Mouse (Mus musculus) left cerebral cortex, adult 11 months (tissue): Measurements from ENCODE around the gene Gm20521.

Experiments used
- DNase-seq: peaks from one replicate; pipeline ENCODE4 v3.0.0; 2022; ENCODE audit warnings: low spot score

The Gm20521 gene

DNA sequence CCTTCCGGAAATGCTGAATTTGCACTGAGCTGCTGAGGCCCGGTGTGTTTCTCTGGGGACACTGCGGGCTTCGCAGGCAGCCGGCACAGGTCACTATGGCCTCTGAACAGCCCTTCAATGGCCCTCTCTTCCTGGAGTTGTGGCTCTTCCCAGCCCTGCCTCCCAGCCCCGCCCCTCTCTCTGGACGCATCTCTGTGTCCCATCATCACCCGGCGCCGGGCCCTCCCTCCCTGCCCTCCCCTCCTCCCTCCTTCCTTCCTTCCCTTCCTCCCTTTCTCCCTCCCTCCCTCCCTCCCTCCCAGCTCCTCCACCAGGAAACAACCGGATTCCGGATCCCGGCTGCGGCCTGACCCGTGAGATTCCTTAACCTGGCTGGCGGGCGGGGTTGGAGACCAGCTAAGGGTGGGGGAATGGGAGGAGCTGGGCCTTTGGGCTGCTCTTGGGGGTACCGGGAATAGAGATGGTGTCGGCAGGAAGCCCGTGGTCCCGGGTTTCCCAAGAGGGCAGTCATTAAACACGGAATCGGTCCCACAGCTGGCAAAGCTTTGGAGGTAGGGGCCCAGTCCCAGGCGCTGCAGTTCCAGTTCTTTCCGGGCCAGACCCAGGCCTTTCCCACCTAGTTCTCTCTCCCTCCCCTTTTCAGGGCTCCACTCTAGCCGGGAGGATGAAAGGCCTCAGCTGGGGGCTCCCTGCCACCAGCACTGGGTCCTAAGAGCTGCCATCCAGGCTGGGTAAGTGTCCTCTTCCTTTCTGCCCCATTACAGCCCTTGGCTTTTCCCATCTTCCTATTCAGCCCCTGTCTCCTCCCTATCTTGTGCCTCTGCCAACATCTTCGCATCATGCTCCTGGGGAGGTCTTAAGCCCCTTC, at the start of gene Gm20521, which contains the start of gene Bcl2l2:
Gene Gm20521, plus strand, starts transcription at position 288 of the 868 bp plus-strand sequence.
Gene Bcl2l2, plus strand, starts transcription at position 224 of the 868 bp plus-strand sequence.
- no peak for DNase-seq

DNA sequence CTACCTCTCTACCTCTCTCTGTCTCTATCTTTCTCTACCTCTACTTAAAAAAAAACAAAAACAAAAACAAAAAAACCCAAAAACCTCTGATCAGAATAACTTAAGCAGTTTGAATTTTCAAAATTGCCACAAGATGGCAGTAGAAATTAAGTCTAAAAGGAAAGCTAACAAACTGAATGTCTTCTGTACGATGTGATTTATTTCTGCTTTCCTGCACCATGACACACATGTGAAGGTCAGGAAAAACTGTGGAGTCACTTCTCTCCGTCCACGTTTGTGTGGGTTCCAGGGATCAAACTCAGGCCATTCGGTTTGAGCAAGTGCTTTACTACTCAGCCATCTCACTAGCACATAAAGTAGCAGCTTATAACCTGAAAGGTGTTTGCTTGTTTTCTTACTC, 39.8 kb upstream of the Gm20521 start:
- DNase-seq: no peak

DNA sequence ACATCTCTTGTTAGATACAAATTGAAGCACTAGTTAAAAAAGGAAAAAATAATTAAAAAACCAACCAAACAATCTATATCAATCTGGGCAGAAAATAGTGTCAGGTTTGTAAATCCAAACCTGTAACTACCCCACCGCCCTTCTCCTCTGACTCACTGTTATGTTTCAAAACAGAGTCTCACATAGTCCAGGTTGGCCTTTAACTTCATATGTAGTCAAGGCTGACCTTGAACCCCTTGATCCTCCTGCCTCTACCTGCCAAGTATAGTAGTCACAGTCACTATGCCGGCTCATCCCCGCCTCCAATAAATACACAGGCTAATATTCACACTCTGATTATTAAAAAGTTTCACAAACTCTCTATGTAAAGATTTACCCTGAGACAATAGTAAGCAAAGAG, 27.5 kb upstream of the Gm20521 start:
- no peak for DNase-seq

DNA sequence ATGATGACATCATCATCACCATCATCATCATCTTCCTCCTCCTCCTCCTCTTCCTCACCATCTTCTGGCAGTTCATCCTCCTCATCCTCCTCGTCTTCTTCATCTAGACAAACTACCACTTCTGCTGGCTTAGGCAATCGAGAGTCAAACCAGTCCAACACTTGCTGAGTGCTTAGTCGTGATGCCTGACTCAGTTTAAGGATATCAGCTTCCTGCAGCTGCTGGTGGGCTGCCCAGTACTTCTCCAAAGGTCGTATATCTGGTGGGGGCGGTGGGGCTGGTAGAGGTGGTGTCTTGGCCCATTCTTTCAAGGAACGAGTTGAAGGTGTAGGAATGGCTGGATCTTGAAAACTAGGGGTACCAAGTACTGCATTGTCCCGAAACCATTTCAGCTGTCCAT, 26.5 kb upstream of the Gm20521 start:
- no peak for DNase-seq

DNA sequence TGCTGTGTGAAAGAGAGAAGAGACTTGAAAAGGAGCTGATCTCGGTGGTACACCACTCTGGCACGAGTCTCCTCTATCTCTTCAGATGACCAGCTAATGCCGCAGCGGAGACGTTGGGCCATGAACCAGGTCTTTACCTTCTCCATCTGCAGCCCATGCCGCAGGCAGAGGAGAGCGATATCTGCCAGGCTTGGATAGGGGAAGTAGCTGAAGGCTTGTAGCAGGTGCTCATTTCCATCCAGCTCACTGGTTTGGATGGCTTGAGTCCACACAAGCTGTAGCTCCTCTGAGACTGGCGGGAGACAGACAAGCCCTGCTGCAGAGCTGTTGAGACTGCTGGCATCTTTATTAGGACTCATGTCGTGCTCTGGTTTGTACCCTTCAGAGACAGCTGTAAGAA, 25.4 kb upstream of the Gm20521 start:
- no peak for DNase-seq

DNA sequence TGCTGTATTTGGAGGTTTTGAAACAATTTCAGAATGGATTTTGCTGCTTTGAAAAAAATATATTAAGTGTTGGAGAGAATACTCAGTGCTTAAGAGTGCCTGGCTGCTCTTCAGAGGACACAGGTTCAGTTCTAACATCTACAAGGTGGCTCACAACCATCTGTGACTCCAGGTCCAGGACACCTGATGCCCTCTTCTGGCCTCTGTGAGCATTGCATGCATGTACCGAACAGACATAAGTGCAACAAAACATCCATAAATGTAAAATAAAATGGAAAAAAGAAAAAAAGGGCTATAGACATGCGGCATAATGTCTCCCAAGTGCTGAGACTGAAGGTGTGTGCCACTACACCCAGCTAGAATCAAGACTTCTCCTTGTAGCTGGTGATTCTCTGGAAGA, 22.7 kb upstream of the Gm20521 start:
- no peak for DNase-seq

DNA sequence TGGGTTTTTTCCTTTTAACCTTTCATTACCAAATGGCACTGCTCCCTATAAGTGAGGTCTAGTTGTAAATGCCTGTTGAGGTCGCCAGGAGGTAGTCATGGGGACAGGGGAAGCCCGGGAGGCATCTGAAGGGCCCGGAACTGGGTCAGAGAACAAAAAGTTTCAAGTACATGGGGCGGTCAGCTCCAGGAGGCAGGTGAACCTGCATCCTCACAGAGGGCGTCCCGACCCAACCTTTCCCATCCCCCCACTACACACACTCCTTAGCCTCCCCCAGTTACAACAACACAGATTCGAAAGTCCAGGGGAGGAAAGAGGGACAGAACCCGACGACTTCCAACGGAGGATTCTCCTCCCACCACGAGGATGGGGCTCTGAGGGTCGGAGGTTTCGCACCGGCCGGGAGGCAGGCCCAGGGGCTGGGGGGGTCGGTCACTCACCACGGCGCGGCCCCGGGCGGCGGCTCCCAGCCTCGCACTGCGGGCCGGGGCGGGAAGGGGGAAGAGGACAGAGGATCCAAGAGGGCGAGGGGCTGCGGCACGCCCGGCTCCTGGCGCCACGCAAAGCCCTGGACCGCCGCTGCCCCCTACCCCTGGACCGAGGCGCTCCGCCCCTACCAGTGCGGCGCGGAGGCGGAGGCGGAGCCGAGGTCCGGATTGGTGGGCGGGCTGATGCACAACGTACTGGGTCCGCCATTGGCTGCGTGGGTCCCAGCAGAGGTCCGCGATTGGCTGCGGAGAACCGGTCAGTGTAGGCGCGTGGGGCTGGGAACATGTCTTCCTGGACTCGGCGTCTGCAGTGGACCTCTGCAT, 19.5 kb upstream of the Gm20521 start:
- peak; percentile 88 for DNase-seq

DNA sequence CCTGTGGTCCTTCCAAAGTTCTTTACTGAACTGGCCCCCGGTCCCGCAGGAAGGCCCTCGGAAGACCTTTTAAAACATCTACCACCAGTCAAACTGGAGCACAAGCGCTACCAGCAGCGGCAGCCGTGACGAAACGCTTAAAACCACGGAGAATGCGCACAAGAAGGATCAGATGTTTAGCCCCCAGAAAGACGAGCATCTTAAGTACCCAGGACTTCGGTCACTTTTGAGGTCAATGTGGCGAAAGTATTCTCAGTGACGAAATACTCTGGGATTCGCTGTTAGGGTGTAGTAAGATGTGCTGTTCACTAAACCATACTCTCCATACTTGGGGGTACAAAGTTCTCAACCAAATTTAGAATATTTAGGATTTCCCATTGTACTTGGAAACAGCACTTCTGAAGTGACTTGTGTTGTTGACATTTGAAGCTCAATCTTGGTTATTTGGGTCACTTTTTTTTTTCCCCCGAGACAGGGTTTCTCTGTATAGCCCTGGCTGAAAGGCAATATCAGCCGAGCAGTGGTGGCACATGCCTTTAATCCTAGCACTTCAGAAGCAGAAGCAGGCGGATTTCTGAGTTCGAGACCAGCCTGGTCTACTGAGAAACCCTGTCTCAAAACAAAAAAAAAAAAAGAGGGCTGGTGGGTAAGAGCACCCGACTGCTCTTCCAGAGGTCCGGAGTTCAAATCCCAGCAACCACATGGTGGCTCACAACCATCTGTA, 18.8 kb upstream of the Gm20521 start:
- DNase-seq: no peak

DNA sequence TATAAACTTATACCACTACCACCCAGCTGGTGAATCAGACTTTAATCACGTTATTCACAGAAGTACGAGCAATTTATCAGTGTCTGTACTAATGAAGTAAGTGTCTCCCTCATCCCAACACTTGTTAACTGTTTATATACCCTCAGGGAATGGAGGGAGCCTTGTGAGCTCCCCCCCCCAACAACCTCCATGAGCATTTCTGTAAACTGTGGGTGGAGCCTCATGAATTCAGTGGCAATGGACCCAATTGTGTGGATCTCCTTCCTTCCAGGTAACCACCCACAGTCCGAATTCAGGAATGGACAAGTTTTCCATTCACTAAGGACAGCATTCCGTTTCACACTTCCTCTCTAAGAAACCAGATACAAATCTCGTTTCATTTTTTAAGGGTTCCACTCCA, 17.6 kb upstream of the Gm20521 start:
- DNase-seq: no peak

DNA sequence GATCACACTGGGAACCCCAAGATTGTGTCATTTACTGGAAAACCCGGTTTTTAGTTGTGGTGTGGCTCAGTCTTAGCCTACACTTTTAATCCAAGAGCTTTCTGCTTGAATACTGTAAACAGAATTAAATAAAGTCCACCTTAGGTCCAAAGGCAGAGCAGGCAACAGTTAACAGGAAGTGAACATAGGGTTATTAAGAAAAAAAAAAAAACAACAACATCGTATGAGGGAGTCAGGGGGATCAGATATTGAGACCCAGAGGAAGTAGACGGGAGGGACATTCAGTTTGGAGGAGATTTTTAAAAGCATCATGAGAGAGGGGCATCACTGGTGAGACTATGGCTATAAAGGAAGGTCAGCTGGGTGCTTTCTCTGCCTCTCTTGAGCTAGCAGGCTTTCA, 17.0 kb upstream of the Gm20521 start:
- no peak for DNase-seq

DNA sequence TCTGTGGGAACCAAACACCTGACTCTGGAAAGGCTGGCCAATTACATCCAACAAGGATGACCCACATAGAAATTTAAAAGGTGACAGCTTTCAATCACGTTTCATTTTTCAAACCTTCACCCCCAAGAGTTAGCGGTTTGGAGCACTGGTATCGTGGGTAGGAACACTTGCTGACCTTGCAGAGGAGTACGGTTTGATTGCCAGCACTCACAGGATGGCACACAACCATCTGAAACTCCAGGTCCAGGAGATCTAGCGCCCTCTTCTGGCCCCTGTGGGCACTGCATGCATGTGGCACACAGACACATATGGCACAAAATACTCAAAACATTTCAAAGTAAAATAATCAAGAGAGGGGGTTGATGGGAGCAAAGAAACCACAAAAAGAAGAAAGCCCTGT, 16.3 kb upstream of the Gm20521 start:
- no peak for DNase-seq

DNA sequence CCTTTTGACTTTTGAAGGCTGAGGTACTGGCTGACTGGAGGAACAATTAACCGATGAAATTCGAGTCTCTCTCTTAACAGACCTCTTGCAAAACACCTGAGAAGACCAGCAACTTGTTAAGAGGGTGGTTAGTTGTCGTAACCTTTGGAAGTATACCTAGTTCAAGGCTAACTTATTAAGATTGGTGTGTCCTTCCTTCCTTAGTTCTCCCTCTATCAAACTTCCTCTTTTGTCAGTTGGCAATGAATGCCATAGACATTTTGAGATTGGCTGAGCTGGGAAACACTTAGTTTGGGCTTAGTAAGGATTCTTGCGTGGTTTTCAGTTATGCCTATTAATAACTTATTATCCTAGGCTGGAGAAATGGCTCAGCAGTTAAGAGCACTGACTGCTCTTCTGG, 15.2 kb upstream of the Gm20521 start:
- no peak for DNase-seq

DNA sequence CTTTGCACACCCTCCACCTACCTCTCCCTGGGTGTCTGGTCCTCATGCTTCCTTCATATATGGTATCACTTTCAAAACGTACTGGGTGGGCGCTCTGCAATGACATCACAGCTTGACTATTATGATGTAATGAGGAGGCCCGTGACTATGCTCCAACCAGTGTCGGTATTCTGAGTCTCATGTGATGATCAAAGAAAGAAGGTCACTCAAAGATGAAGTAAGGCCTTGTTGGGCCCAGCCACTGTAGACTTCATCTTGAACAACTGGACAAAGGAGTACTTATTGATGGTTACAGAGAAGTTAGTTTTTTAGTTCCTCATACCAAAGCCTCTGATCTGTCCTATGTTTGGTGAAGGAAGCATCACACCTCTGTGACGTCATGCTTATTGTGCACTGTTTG, 12.4 kb upstream of the Gm20521 start, which contains the start of gene Homez:
Gene Homez, minus strand, starts transcription at position 101 of the 400 bp plus-strand sequence.
- no peak for DNase-seq

DNA sequence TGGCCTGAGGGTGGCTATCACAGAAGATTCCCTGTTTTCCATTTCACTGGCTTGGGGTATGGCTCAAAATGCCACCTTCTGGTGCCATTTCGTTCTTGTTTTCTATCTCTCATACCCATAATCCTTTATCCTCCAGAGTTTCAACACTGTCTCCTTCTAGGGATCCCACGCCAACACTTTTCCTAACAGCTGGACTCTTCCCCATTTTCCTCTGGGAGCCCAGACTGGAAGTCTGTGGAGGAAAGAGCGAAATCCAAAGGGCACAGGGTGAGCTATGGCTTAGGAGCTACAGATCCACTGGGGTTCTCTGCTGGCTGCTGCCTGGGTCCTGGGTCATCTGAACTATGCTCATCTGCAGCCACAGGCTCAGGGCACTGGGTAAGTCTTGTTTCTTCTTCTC, 9.1 kb upstream of the Gm20521 start:
- DNase-seq: no peak

DNA sequence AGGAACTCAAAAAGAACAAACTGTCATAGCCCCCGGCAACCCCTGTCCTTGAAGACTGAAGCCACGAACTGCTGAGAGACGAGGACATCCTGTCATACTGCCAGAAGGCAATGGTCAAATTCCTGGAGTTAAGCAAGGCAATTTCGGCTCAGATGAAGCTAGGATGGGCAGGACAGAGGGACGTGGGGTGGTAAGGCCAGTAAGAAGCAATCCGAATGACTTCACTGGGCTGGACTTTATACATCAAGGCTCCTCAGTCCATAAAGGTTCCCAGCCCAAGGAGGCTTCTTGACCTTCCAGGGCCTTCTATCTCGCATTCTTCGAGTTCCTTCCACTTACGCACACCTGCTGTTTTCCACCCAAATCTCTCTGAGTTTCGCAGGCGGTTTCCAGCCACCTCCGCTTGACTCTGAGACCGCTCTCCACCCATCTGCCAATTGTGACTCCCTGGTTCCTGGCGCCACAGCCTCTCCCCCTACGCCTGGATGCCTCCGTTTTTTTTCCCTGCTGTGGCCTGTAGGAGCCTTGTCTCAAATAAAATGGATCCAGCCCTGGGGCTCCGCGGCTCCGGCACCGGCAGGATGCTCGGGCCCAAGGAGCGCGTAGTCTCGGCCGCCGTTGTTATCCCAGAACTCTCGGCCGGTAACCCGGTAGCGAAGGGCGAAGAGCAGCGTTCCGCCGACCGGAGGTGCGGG, 7.2 kb upstream of the Gm20521 start:
- no peak for DNase-seq

DNA sequence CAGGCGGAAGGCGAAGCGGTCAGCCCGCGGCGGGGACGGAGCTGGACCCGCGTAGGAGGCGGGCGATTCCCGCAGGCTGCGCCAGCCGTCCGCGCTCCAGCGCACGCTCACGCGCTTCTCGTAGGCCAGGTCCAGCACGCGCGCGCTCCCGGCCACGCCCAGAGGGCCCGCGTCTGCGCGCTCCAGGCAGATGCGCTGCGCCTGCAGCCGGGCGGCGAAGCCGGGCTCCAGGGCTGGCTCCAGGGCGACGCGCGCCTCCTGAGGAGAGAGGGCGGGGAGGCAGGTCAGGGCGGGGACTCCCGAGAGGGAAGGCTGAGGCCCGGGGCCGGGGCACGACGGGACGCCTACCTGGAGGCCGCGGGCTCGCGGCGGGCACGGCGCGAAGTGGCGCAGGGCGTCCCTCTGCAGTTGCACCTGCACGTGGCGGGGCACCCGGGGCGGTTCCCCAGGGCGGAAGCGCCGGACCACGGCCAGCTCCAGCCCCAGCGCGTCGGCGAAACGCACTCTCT, 6.6 kb upstream of the Gm20521 start:
- DNase-seq: peak; percentile 90

DNA sequence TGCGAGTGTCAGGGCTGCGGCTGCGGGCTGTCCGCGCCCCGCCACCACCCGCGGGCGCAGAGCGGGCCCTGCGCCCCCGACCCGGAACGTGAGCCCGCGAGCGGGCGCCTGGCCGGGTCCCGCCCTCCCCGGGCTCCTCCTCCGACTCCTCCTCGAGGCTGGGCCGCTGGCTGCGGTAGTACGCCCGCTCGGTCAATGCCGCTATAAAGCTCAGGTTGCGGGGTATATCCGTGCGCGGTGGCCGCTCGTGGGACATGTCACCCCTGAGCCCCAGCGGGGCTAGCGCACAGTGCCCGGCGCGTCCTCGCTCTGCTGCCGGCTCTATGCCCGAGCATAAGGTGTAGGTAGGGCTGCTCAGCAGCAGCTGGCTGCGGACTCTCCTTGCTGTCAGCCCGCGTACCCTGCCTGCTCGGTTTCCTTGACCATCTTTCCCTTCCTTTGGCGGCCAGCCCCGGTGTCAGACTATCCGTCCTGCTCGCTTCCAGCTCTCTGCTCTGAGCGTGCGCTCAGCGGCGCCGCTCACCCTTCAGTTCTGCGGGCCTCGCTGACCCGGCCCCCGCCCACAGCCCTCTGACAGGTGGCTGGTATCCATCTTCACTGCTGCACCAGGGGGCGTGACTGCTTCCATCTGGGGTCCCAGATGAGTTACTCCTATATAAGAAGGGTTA, 6.1 kb upstream of the Gm20521 start, which contains the start of gene Ppp1r3e:
Gene Ppp1r3e, minus strand, starts transcription at position 503 of the 668 bp plus-strand sequence.
- no peak for DNase-seq

DNA sequence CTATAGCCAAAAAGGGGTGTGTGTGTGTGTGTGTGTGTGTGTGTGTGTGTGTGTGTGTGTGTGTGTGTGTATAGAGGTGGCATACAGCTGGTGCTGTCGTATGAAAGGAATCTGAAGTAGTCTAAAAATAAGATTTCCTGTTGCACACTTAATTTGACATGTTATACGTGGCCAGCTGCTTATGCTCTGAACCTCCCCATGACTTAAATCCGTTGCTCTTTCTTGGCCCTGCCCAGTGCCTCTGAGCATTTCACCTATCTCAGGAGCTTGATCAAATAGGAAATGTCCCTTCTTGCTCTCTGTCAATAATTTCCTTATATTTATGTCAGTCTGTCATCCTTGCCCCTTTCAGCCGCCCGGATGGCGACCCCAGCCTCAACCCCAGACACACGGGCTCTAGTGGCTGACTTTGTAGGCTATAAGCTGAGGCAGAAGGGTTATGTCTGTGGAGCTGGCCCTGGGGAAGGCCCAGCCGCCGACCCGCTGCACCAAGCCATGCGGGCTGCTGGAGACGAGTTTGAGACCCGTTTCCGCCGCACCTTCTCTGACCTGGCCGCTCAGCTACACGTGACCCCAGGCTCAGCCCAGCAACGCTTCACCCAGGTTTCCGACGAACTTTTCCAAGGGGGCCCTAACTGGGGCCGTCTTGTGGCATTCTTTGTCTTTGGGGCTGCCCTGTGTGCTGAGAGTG, 926 bp downstream of the Gm20521 start:
- DNase-seq: no peak

DNA sequence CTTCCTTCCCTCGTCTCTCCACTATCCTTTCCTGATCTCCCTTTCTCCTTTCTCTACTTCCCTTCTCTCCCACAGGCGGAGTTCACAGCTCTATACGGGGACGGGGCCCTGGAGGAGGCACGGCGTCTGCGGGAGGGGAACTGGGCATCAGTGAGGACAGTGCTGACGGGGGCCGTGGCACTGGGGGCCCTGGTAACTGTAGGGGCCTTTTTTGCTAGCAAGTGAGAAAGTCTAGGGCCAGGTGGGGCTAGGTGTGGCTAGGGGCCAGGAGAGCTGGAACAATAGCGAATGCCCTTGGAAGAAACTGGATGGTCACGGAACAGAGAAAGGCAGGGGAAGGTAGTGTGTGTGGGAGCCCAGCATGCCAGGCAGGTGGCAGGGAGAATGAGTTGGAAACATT, 2.1 kb downstream of the Gm20521 start:
- DNase-seq: no peak

DNA sequence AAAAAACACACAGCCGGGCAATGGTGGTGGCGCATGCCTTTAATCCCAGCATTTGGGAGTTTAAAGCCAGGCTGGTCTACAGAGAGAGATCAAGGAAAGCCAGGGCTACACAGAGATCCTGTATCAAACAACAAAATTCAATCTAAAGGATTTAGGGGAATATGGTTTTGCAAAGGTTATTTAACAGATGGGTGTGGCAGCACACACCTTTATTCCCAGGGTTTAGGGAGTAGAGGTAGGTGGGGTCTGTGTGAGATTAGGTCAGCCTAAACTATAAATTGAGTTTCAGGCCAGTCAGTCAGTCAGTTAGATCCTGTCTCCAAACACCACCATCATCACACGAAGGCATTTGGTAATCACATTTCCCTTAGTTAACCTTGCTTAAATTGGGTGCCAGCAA, 9.0 kb downstream of the Gm20521 start, which contains the start of gene Pabpn1:
Gene Pabpn1, plus strand, starts transcription at position 301 of the 400 bp plus-strand sequence.
- DNase-seq: no peak
